Mouse (Mus musculus) limb, embryonic 13.5 days (tissue): ENCODE data around the gene Hjurp. TPM values are rescaled to one million over a fixed set of nuclear protein-coding genes. Genes with fewer than 3 reads are reported as not detected.

Experiments
- ATAC-seq: fragments of 200-750 bp; cut with Nextera tagmentation; 2 replicates; pipeline ENCODE4 v1.8.0; 2017; ENCODE audit warnings: low read depth, moderate number of reproducible peaks, moderate TSS enrichment; ENCODE audit not compliant: low FRiP score
- H3K27ac ChIP-seq: fragments of 300-500 bp; sonication (generic); 2 replicates; pipeline ENCODE4 v1.5.1; 2015; ENCODE audit warnings: inconsistent platforms, mild to moderate bottlenecking, moderate library complexity
- H3K27me3 ChIP-seq: fragments of 300-500 bp; sonication (generic); 2 replicates; pipeline ENCODE4 v1.6.1; 2015; ENCODE audit warnings: mild to moderate bottlenecking, inconsistent platforms
- H3K36me3 ChIP-seq: fragments of 300-500 bp; sonication (generic); 2 replicates; pipeline ENCODE4 v1.6.1; 2015; ENCODE audit warnings: inconsistent platforms, mild to moderate bottlenecking, moderate library complexity
- H3K4me1 ChIP-seq: fragments of 300-500 bp; sonication (generic); 2 replicates; pipeline ENCODE4 v1.6.1; 2015; ENCODE audit warnings: inconsistent platforms
- H3K4me2 ChIP-seq: fragments of 300-500 bp; sonication (generic); replicated peaks from 2 replicates; pipeline ENCODE4 v1.6.1; 2015; ENCODE audit warnings: inconsistent platforms, mild to moderate bottlenecking, moderate library complexity
- H3K4me3 ChIP-seq: fragments of 300-500 bp; sonication (generic); 2 replicates; pipeline ENCODE4 v1.5.1; 2015; ENCODE audit warnings: moderate library complexity, mild to moderate bottlenecking, inconsistent platforms
- H3K9ac ChIP-seq: fragments of 300-500 bp; sonication (generic); 2 replicates; pipeline ENCODE4 v1.6.1; 2015; ENCODE audit warnings: mild to moderate bottlenecking, inconsistent platforms
- H3K9me3 ChIP-seq: fragments of 300-500 bp; sonication (generic); 2 replicates; pipeline ENCODE4 v1.6.1; 2016; ENCODE audit warnings: inconsistent platforms
- WGBS: fragments of 180-500 bp; shearing (Covaris S2); methylation state at CpG from one replicate; pipeline ENCODE4 v1.1.7; 2015; 5-methylcytosine and 5-hydroxymethylcytosine counted together
- polyA plus RNA-seq: library from polyadenylated mRNA; unstranded; fragments of >200 nt; fragmentation: Nextera tagmentation; extraction: Ambion mirVana; gene quantifications from 2 replicates; pipeline ENCODE4 v1.2.1, GENCODE M21; 2015

The Hjurp gene
- polyA plus RNA-seq, 1 experiment from 2014 or later = 205 TPM

DNA sequence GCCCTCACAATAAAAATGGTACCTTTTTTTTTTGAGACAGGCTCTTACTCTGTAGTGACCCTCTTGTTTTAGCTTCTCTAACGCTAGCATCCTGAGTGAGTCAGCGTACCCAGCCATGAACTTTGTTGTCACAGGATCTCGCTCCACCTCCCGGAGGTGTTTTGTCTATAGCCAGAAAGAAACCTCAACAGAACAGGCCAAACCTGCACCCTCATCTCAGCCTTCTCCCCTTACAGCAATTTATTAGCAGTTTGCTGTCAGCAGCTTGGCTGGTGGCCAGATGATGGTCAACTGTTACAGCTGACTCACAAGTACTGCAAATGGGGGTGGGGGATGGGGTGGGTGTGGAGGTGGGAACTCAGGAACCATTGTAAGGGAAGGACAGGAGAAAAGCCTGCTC, 15.2 kb downstream of the Hjurp start:
- Histone ChIP-seq H3K27me3 (no peaks in the 10 kb centered on the region), H3K9me3 (peaks cover 36% of the 10 kb centered on the region), H3K4me1 (peaks cover 3% of the 10 kb centered on the region; the same call in 1 of the 2 replicates), H3K4me3 (no peak overlapping the region), H3K4me2 (no peak overlapping the region), H3K9ac (no peak overlapping the region), H3K27ac (no peak overlapping the region), H3K36me3 (peaks cover 82% of the 10 kb centered on the region)
- ATAC-seq = 0 out of 2 replicates have a peak, but pooled peaks have one; percentile 0
- WGBS = 79% methylated on average over 4 of the region's 4 CpGs

GRCm38 (mm10) chr1:88261706-88262105, 15.7 kb downstream of the Hjurp start:
- Histone ChIP-seq H3K27ac (no peak overlapping the region), H3K9ac (no peak overlapping the region), H3K4me1 (peaks cover 3% of the 10 kb centered on the region; the same call in 1 of the 2 replicates), H3K36me3 (peaks cover 76% of the 10 kb centered on the region), H3K27me3 (no peaks in the 10 kb centered on the region), H3K4me3 (no peak overlapping the region), H3K4me2 (no peak overlapping the region), H3K9me3 (peaks cover 42% of the 10 kb centered on the region)
- 87% methylated on average over 7 of the region's 7 CpGs for WGBS
- no peak for ATAC-seq

DNA sequence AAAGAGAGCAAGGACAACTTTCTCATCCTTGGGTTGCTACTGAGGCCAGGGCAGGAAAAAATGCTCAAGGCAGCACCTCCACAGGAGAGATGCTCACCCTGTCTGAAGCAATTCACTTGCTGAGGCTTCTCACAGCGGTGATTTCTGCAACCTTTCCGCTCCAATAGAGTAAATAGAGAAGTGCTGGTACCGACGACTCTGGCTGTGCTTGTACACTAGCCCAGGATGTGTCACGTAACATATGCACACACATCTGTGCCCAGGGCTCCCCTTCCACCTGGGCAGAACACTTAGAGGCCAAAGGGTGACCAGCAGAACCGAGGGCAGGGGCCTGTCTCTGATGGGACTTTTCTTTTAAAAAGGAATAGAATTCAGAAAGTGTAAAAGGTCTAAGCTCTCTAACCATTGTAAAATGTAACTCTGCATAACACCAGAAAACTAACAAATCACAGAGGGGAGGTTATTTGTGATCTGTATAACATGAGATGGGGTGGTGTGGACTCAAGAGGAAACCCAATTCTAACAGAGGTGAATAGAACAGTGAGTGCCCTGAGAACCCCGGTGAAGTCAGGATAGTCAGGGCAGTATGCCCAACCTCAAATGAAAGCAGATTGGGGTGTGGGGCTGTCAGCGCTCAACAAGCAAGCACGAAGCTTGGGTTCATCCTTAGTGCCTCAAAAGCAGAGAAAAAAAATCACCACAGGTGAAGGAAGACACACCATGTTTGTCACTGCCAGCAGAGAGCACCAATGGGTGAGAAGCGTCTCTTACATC, 16.6 kb downstream of the Hjurp start:
- WGBS = 83% methylated on average over 10 of the region's 10 CpGs
- peaks cover 67% of the 10 kb centered on the region for H3K36me3 ChIP-seq
- peaks cover 50% of the 10 kb centered on the region for H3K9me3 ChIP-seq

DNA sequence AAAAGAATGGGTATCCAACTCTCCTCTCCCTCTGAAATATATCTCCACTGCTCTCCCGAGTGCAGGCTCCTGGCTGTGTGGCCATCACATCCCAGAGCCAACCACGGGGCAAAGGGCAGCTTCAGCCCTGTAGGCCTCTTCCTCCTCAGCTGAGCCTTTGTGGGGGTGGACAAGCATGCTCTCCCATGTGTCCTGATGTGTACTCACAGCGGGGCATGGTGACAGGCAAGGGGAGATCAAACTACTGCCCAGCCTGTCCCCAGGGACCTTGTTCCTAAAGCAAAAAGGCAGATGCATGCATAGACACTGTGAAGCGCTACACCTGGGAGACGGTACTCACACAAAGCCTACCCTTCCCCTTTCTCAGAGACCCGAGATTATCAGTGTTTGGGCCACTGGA, 17.3 kb downstream of the Hjurp start:
- 0 out of 2 replicates have a peak, but pooled peaks have one; percentile 1 for ATAC-seq

More for the DNA sequence above, 16.6 kb downstream of the Hjurp start:
- no peak overlapping the region for H3K9ac ChIP-seq
- no peak overlapping the region for H3K27ac ChIP-seq
- no peak overlapping the region for H3K4me3 ChIP-seq
- H3K27me3 ChIP-seq = no peaks in the 10 kb centered on the region
- no peak overlapping the region for H3K4me2 ChIP-seq
- no peak for ATAC-seq
- H3K4me1 ChIP-seq = peaks cover 3% of the 10 kb centered on the region; the same call in 1 of the 2 replicates

DNA sequence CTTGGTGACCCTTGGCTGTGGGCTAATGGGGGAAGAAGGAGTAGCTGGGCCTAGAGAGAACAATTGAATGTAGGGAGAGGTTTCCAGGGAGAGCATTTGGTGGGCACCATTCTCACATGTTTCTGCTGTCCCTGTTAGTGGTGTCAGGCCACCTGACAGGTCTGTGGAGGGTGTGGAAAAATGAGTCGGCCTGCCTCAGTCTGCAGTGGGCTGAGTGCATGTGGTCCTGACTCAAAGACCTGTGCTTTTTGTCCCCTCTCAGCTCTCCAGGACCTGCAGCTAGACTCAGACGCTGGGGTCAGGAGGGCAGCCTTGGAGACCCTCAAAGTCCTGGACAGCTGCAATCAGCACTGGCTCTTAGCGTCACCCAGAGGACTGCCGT, 17.8 kb downstream of the Hjurp start:
- H3K27me3 ChIP-seq = no peaks in the 10 kb centered on the region
- no peak overlapping the region for H3K27ac ChIP-seq
- H3K4me3 ChIP-seq = no peak overlapping the region
- peaks cover 57% of the 10 kb centered on the region for H3K9me3 ChIP-seq
- H3K36me3 ChIP-seq = peaks cover 55% of the 10 kb centered on the region
- H3K4me2 ChIP-seq = no peak overlapping the region
- H3K9ac ChIP-seq = no peak overlapping the region
- H3K4me1 ChIP-seq = peaks cover 3% of the 10 kb centered on the region; the same call in 1 of the 2 replicates
- ATAC-seq = no peak
- WGBS = 75% methylated on average over 4 of the region's 4 CpGs

More for the DNA sequence above, 17.3 kb downstream of the Hjurp start:
- Histone ChIP-seq H3K9me3 (peaks cover 52% of the 10 kb centered on the region), H3K36me3 (peaks cover 60% of the 10 kb centered on the region), H3K4me1 (peaks cover 3% of the 10 kb centered on the region; the same call in 1 of the 2 replicates), H3K4me2 (no peak overlapping the region), H3K27me3 (no peaks in the 10 kb centered on the region), H3K9ac (no peak overlapping the region), H3K27ac (no peak overlapping the region), H3K4me3 (no peak overlapping the region)
- 82% methylated on average over 6 of the region's 6 CpGs for WGBS

DNA sequence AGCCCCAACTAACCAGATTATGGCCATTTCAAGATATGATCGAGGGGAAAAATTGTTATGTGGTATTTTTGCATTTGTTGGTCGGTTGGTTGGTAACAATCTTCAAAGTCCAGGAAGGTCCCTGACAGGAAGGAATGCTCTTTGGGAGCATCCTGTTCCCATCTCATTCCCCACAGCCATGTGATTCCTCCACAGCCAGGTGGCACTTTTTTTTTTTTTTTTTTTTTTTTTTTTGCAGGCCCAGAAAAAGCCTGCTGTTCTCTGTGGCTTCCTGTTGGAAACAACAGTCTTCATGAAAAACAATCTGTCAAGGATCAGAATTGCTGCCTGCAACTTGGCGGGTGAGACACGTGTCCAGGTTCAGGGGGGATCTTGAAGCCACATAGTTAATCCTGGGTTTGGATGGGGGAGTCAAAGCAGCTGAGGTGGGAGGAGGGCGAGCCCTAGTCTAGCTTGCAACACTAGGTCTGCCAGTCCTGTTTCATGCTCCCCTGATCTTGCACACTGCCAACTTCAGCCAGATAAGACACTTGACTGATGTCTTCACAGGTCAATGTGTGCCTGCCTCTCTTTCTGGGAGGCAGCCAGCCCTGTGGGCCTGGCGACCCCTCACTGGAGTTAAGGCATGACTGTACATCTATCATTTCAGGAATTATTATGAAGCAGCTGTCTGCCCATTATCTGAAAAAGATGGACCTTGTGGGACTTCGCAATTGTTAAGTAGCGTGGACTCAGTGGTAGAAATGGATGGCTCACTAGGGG, 18.4 kb downstream of the Hjurp start:
- Histone ChIP-seq H3K27me3 (no peaks in the 10 kb centered on the region), H3K9ac (no peak overlapping the region), H3K9me3 (peaks cover 59% of the 10 kb centered on the region), H3K36me3 (peaks cover 50% of the 10 kb centered on the region), H3K27ac (no peak overlapping the region), H3K4me1 (peaks cover 3% of the 10 kb centered on the region; the same call in 1 of the 2 replicates), H3K4me3 (no peak overlapping the region), H3K4me2 (no peak overlapping the region)
- 76% methylated on average over 8 of the region's 8 CpGs for WGBS
- no peak for ATAC-seq

- ATAC-seq = no peak
- no peak overlapping the region for H3K9ac ChIP-seq
- no peak overlapping the region for H3K4me3 ChIP-seq
- WGBS = 71% methylated on average over 6 of the region's 6 CpGs
- peaks cover 3% of the 10 kb centered on the region; the same call in 1 of the 2 replicates for H3K4me1 ChIP-seq
- H3K27ac ChIP-seq = no peak overlapping the region
- no peak overlapping the region for H3K4me2 ChIP-seq
- peaks cover 43% of the 10 kb centered on the region for H3K36me3 ChIP-seq
- H3K9me3 ChIP-seq = peaks cover 64% of the 10 kb centered on the region
- no peaks in the 10 kb centered on the region for H3K27me3 ChIP-seq
These were observed 19.1 kb downstream of the Hjurp start for GRCm38 (mm10) chr1:88258361-88258760.

DNA sequence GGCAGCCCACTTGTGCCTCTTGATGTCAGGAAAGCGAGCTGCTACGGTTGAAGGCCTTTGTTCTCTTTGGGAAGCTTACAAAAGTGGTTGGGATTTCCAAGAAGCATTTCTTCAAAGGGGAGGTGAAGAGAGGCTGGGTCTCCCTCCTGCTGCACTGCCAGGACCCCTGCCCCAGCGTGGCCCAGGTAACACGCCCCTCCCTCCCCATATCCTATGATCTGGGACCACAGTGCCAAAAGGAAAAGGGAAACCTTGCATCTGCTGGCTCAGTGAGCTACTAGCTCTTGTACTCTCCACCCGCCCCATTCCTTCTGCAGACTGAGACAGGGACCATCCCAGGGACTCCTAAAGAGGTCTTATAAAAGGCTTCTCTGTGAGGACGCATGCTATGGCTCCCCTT, 19.8 kb downstream of the Hjurp start:
- 82% methylated on average over 6 of the region's 6 CpGs for WGBS
- Histone ChIP-seq H3K4me3 (no peak overlapping the region), H3K9me3 (peaks cover 68% of the 10 kb centered on the region), H3K4me1 (peaks cover 3% of the 10 kb centered on the region; the same call in 1 of the 2 replicates), H3K27me3 (no peaks in the 10 kb centered on the region), H3K4me2 (no peak overlapping the region), H3K9ac (no peak overlapping the region), H3K36me3 (peaks cover 36% of the 10 kb centered on the region), H3K27ac (no peak overlapping the region)
- ATAC-seq = no peak

- Histone ChIP-seq H3K9ac (no peak overlapping the region), H3K27me3 (no peaks in the 10 kb centered on the region), H3K4me2 (no peak overlapping the region), H3K27ac (no peak overlapping the region), H3K9me3 (peaks cover 74% of the 10 kb centered on the region), H3K36me3 (peaks cover 30% of the 10 kb centered on the region), H3K4me1 (no peaks in the 10 kb centered on the region), H3K4me3 (no peak overlapping the region)
- no peak for ATAC-seq
- WGBS = 73% methylated on average over 10 of the region's 10 CpGs
These were observed 20.4 kb downstream of the Hjurp start for GRCm38 (mm10) chr1:88256886-88257663.

GRCm38 (mm10) chr1:88255989-88256754, 21.3 kb downstream of the Hjurp start:
- Histone ChIP-seq H3K9ac (no peak overlapping the region), H3K4me1 (no peaks in the 10 kb centered on the region), H3K9me3 (peaks cover 71% of the 10 kb centered on the region), H3K4me2 (no peak overlapping the region), H3K27ac (no peak overlapping the region), H3K36me3 (peaks cover 21% of the 10 kb centered on the region), H3K27me3 (no peaks in the 10 kb centered on the region), H3K4me3 (no peak overlapping the region)
- no peak for ATAC-seq
- 77% methylated on average over 13 of the region's 13 CpGs for WGBS

GRCm38 (mm10) chr1:88255466-88255857, 22.0 kb downstream of the Hjurp start:
- peaks cover 72% of the 10 kb centered on the region for H3K9me3 ChIP-seq

More at GRCm38 (mm10) chr1:88255466-88255857, 22.0 kb downstream of the Hjurp start:
- H3K9ac ChIP-seq = no peak overlapping the region
- H3K36me3 ChIP-seq = peaks cover 14% of the 10 kb centered on the region
- 57% methylated on average over 2 of the region's 2 CpGs for WGBS
- no peaks in the 10 kb centered on the region for H3K4me1 ChIP-seq
- no peak overlapping the region for H3K27ac ChIP-seq
- ATAC-seq = no peak
- no peaks in the 10 kb centered on the region for H3K27me3 ChIP-seq
- H3K4me2 ChIP-seq = no peak overlapping the region
- no peak overlapping the region for H3K4me3 ChIP-seq
